Mouse (Mus musculus): ENCODE data around the gene 4930470P17Rik.

The 4930470P17Rik gene

DNA sequence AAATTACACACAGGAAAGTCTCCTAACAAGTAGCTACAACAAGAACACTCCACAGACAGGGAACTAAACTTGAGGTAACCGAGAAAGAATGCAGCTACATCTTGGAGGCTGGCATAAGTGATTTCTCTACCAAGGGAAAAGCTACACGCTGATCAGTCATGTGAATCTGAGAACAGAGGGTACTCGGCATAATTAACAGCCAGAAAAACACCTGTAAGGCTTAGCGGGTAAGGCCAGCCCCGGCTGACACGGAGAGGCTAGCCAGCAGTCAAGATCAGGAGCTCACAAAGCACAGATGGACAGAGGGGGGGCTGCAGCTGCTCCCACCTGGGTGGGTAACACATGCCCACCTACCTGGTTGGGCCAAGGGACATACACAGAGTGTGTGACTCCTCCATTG, 9.7 kb downstream of the 4930470P17Rik start:
- TF ChIP-seq GATA4 (IDR thresholded peaks at IDR 0.05; ENCODE audit: insufficient replicate concordance, low read length): no peak

DNA sequence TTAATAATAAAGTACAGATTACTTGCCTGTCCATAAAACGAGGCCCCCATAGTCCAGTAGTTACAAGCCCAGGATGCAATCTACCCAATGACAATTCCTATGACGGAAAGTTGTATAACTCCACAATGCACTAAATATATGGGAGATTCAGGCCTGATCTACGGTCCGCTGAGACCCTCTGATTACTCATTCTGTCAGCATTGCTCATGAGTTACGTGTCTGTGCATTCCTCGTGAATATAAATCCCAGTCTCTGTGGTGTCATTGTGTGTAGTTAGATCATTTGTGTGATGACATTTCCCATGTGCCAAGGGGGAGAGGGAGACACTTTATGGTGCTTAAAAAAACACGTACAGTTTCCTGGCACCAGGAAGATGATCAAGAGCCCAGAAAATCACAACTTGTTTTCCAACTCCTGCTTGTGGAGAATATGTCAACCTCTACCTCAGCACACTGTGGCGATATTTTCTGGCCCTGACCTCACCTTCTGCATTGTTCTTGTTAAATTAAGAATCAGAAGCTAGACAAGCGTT, 13.4 kb downstream of the 4930470P17Rik start:
- TF ChIP-seq GATA4 (IDR thresholded peaks at IDR 0.05; ENCODE audit: insufficient replicate concordance, low read length): no peak

DNA sequence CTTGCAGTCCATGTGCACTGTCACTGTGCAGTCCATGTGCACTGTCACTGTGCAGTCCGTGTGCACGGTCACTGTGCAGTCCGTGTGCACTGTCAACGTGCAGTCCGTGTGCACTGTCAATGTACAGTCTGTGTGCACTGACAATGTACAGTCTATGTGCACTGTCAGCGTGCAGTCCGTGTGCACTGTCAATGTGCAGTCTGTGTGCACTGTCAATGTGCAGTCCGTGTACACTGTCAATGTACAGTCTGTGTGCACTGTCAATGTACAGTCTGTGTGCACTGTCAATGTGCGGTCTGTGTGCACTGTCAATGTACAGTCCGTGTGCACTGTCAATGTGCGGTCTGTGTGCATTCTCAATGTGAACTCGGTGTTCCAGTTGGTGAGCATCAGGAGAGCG, 17.1 kb downstream of the 4930470P17Rik start:
- no peak for TF ChIP-seq GATA4 (IDR thresholded peaks at IDR 0.05; ENCODE audit: insufficient replicate concordance, low read length)

- TF ChIP-seq GATA4 (IDR thresholded peaks at IDR 0.05; ENCODE audit: insufficient replicate concordance, low read length): no peak
These were observed 22.3 kb downstream of the 4930470P17Rik start for GRCm38 (mm10) chr2:170579551-170579950.

DNA sequence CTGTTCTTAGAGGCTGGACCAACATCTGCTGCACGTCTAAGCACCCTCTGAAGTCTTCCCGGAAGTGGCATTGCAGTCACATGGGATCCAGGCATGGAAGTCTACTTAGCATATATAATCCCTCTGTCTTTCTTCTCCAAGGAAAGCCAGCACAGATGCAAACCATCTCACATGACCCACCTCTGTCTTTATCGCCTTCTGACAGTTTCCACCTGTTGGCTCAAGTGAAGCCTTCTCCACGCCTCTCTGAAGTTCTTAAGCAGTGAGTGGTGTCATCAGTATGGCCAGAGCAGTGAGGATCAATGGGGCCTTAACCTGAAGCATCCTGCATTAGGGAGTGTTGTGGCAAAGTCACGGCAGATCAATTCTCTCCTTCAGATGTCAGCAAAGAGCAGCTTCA, 23.2 kb downstream of the 4930470P17Rik start:
- no peak for TF ChIP-seq GATA4 (IDR thresholded peaks at IDR 0.05; ENCODE audit: insufficient replicate concordance, low read length)

DNA sequence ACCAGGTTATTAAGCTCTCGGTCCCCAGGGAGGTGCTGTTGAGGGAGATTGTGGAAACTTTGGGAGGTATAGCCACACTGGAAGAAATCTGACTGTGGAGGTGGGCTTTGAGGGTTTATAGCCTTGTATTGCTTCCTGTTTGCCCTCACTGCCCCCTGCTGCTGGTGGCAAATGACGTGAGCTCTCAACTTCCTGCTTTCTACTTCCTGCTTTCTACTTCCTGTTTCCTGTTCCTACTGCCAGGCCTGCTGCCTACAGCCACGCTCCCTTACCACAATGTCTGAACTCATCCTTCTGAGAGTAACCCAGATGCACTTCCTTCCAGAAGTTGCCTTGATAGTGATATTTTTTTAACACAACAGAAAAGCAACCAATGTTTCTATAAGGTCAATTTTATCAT, 24.3 kb downstream of the 4930470P17Rik start:
- no peak for TF ChIP-seq GATA4 (IDR thresholded peaks at IDR 0.05; ENCODE audit: insufficient replicate concordance, low read length)

- TF ChIP-seq GATA4 (IDR thresholded peaks at IDR 0.05; ENCODE audit: insufficient replicate concordance, low read length): no peak
These were observed 25.7 kb downstream of the 4930470P17Rik start for GRCm38 (mm10) chr2:170576077-170576476.

DNA sequence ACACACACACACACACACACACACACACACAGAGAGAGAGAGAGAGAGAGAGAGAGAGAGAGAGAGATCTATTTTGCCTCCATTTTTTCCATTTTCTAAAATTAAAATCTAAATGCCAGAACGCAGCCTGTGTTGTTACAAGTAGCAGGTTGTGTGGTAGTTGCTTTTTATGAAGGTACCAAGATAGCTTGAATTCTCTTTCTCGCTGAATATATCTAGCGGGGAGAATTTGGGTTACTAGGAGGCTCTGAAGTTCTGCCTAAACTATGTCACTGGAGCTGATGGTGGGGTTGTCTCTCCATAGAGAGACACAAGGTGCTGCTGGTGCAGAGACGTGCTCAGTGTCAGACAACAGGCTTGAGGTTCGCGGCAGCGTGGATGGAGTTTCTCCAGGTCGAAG, 36.8 kb downstream of the 4930470P17Rik start:
- no peak for TF ChIP-seq GATA4 (IDR thresholded peaks at IDR 0.05; ENCODE audit: insufficient replicate concordance, low read length)

DNA sequence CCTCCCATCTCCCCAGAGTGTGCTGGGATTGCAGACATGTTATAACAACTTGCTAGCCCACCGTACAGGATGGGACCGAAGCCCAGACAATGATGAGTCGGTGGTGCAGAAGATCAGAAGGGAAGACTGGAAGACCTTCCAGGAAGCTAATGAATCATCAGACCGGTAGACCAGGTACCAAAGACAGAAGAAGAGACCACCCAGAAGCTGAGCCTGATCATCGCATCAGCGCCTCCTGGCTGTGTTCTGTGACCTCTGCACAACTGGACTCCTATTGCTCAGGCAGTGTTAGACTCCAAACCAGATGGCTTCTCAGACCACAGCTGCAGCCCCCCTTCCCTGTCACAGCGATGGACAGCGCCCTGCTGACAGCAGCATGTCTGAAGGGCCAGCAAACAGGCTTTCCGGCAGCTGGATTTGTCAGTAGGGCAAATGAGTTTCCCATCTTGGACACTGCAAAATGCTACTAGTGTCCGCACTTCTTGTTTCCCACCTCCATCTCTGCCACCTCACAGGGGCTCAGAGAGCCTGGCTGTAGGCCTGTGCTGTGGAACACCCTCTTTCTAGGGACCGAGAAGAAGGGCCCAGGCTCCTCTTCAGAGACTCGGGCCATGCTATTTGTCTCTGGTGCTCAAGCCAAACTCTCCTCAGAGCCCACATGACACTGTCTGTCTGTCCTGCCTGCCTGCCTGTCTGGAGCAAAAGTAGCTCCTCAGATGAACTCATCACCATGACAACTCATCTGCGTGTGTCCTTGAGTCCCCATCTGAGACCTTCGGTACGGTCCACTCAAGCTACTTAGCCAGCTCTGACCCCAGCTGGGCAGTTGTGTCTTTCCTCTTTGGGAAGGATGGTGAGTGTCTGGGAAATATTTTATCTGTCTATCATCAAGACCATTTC, 37.6 kb downstream of the 4930470P17Rik start:
- no peak for TF ChIP-seq GATA4 (IDR thresholded peaks at IDR 0.05; ENCODE audit: insufficient replicate concordance, low read length)

DNA sequence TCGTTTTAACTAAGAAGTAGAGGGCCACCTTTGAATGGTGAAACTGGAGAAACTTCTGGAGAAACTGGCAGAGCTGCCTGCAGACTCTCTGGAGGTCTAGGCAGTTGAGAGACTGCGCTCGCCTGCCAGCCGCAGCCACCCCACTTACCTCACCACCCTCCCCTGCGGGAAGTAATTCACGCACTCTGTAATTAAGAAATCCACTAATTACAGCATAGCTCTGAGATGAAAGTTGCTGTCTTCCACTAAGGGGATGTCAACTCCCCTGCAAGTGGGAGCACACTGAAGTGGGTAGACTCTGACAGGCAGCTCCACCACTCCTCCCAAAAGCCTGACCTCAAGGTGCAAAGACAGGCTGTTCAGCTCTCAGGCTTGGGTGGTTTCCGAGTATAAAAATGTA, 49.7 kb downstream of the 4930470P17Rik start:
- no peak for TF ChIP-seq GATA4 (IDR thresholded peaks at IDR 0.05; ENCODE audit: insufficient replicate concordance, low read length)

DNA sequence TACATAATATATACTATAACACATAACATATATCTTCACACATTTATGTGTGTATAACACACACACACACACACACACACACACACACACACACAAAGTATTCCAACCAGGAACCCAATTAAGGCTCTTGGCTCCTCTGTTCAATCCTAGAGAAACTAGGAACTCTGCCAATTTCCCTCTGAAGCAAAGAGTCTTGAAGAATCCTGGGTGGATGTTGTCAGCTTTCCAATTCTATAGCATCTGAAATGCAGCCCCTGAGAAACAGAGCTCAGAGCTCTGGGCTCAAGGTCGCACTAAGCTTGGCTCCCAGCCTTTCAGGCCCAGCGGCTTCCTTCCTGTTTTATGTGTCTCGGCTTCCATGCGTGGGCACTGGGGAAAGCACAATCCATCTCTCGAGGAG, 51.6 kb downstream of the 4930470P17Rik start:
- TF ChIP-seq GATA4 (IDR thresholded peaks at IDR 0.05; ENCODE audit: insufficient replicate concordance, low read length): no peak

DNA sequence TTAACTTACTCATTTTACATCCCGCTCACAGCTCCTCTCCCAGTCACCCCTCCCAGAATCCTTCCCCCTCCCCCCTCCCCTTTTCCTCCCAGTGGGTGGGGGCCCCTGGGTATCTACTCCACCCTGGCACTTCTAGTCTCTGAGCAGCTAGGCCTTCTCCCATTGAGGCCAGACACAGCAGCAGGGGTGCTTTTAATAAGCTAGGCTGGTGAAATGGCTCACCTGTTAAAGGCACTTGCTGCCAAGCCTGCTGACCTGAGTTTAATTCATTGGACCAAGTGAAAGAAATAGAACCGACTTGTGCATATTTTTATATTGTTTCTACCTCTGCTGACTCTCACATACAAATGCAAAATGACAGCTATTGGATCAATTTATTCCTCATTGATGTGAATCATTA, 52.7 kb downstream of the 4930470P17Rik start:
- TF ChIP-seq GATA4 (IDR thresholded peaks at IDR 0.05; ENCODE audit: insufficient replicate concordance, low read length): no peak

DNA sequence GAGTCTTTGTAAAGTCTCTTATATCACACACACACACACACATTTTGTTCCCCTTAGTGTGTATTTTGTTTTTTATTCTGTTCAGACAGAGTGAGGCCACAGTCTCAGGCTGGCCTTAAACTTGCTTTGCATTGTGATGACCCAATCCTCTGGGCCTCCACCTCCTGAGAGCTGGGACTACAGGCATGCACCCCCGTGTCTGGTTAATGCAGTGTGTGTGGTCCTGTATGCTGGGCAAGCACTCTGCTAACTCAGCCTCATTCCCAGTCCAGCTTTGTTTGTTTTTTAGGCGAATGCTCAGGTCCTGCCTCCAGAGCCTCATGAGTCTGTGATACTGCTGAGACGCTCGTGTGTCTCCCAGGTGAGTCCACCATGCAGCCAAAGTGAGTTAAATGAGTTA, 53.8 kb downstream of the 4930470P17Rik start:
- no peak for TF ChIP-seq GATA4 (IDR thresholded peaks at IDR 0.05; ENCODE audit: insufficient replicate concordance, low read length)

- no peak for TF ChIP-seq GATA4 (IDR thresholded peaks at IDR 0.05; ENCODE audit: insufficient replicate concordance, low read length)
These were observed 54.3 kb downstream of the 4930470P17Rik start for GRCm38 (mm10) chr2:170547526-170547925.

DNA sequence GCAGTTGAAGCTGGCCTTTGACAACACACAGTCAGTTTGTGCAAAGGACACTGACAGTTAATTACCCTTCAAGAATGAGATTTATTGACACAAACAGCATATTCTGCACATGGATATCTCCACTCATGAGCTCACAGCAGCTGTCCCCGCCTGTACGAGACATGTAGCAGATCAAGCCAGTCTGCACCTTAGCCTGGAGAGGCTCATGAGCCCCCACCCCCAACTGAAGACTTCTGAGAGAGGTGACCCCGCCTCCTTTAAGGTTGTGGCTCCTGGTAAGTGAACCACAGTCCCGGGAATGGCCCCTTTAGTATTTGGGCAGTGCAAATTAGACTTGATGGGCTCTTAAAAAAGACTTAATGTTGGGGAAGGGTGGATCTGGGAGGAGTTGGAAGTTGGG, 56.1 kb downstream of the 4930470P17Rik start:
- no peak for TF ChIP-seq GATA4 (IDR thresholded peaks at IDR 0.05; ENCODE audit: insufficient replicate concordance, low read length)

GRCm38 (mm10) chr2:170544950-170545349, 56.9 kb downstream of the 4930470P17Rik start:
- TF ChIP-seq GATA4 (IDR thresholded peaks at IDR 0.05; ENCODE audit: insufficient replicate concordance, low read length): no peak

GRCm38 (mm10) chr2:170544159-170544558, 57.7 kb downstream of the 4930470P17Rik start:
- TF ChIP-seq GATA4 (IDR thresholded peaks at IDR 0.05; ENCODE audit: insufficient replicate concordance, low read length): no peak

Measured in liver, adult (tissue).